Mouse (Mus musculus) heart, embryonic 13.5 days (tissue): ENCODE data around the gene Psmd12. TPM values are rescaled to one million over a fixed set of nuclear protein-coding genes. Genes with fewer than 3 reads are reported as not detected.

ENCODE experiments used
- ATAC-seq: fragments of 200-750 bp; cut with Nextera tagmentation; 2 replicates; pipeline ENCODE4 v1.8.0; 2017; ENCODE audit warnings: moderate TSS enrichment; ENCODE audit not compliant: insufficient number of reproducible peaks, low FRiP score, low TSS enrichment; ENCODE audit errors: extremely low read depth
- H3K27ac ChIP-seq: fragments of 300-500 bp; sonication (generic); replicated peaks from 2 replicates; pipeline ENCODE4 v1.5.1; 2015; ENCODE audit warnings: moderate library complexity, mild to moderate bottlenecking, inconsistent platforms
- H3K27me3 ChIP-seq: fragments of 300-500 bp; sonication (generic); replicated peaks from 2 replicates; pipeline ENCODE4 v1.6.1; 2015; ENCODE audit warnings: mild to moderate bottlenecking, inconsistent platforms
- H3K36me3 ChIP-seq: fragments of 300-500 bp; sonication (generic); 2 replicates; pipeline ENCODE4 v1.6.1; 2015; ENCODE audit warnings: mild to moderate bottlenecking, inconsistent platforms
- H3K4me1 ChIP-seq: fragments of 300-500 bp; sonication (generic); 2 replicates; pipeline ENCODE4 v1.6.1; 2015; ENCODE audit warnings: inconsistent platforms
- H3K4me2 ChIP-seq: fragments of 300-500 bp; sonication (generic); 2 replicates; pipeline ENCODE4 v1.6.1; 2015; ENCODE audit warnings: inconsistent platforms, mild to moderate bottlenecking, moderate library complexity
- H3K4me3 ChIP-seq: fragments of 300-500 bp; sonication (generic); 2 replicates; pipeline ENCODE4 v1.5.1; 2015; ENCODE audit warnings: moderate library complexity, mild to moderate bottlenecking, inconsistent platforms
- H3K9ac ChIP-seq: fragments of 300-500 bp; sonication (generic); 2 replicates; pipeline ENCODE4 v1.6.1; 2015; ENCODE audit warnings: inconsistent platforms, mild to moderate bottlenecking, moderate library complexity
- H3K9me3 ChIP-seq: fragments of 300-500 bp; sonication (generic); 2 replicates; pipeline ENCODE4 v1.6.1; 2016; ENCODE audit warnings: inconsistent platforms
- WGBS: fragments of 180-500 bp; shearing (Covaris S2); methylation state at CpG from one replicate; pipeline ENCODE4 v1.1.7; 2015; ENCODE audit warnings: mixed read lengths; 5-methylcytosine and 5-hydroxymethylcytosine counted together
- polyA plus RNA-seq: library from polyadenylated mRNA; unstranded; fragments of >200 nt; fragmentation: Nextera tagmentation; extraction: Ambion mirVana; gene quantifications from 2 replicates; pipeline ENCODE4 v1.2.1, GENCODE M21; 2015

Psmd12 gene
- polyA plus RNA-seq, 1 experiment from 2014 or later: 130 TPM

DNA sequence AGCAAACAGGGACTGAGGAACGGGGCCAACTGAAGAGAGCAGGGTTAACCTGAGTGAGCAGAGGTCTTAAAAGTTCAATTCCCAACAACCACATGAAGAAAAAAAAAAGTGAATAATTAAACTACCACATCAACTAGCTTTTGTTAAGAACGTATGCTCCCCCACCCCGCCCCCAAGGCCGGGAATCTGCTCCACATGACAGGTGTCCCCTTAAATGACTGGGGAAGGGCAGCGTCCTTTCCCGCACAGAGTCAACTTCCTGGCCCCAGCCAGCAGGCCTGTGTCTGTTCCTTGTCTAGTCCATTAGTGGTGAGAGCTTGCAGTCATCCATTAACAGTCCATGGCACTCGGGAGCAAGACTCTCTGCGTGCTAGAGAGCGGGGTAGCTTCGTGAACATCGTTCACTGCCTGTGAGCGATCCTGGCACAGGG, 16.0 kb upstream of the Psmd12 start:
- whole genome bisulfite sequencing: 69% methylated on average over 12 of the region's 12 CpGs
- peaks cover 15% of the 10 kb centered on the region for H3K4me1 ChIP-seq
- H3K9me3 ChIP-seq: no peaks in the 10 kb centered on the region
- no peaks in the 10 kb centered on the region for H3K27me3 ChIP-seq
- no peak overlapping the region for H3K9ac ChIP-seq
- H3K27ac ChIP-seq: no peak overlapping the region
- no peak for ATAC-seq
- H3K36me3 ChIP-seq: no peaks in the 10 kb centered on the region
- no peak overlapping the region for H3K4me2 ChIP-seq
- no peak overlapping the region for H3K4me3 ChIP-seq

DNA sequence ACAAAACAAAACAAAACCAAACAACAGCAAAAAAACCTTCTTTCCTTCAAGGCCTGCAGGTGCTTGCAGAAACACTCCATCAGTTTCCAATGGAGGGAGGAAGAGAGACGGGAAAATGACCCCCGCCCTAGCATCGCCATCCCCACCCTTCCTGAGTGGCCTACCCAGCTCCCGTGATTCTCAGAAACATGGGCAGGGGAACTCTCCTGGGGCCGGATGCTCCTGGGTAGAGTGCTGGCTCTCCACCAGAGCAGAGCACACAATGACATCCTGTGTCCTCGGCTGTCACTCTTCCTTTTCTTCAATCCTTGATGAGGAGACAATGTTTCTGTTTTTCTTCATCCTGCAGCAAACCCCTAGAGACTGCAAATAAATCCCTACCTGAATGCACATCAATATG, 15.1 kb upstream of the Psmd12 start:
- H3K9me3 ChIP-seq: no peaks in the 10 kb centered on the region
- 67% methylated on average over 6 of the region's 6 CpGs for WGBS
- H3K27me3 ChIP-seq: no peaks in the 10 kb centered on the region
- H3K27ac ChIP-seq: no peak overlapping the region
- peaks cover 16% of the 10 kb centered on the region for H3K4me1 ChIP-seq
- ATAC-seq: no peak
- H3K4me3 ChIP-seq: no peak overlapping the region
- no peak overlapping the region for H3K9ac ChIP-seq
- no peaks in the 10 kb centered on the region for H3K36me3 ChIP-seq
- no peak overlapping the region for H3K4me2 ChIP-seq

DNA sequence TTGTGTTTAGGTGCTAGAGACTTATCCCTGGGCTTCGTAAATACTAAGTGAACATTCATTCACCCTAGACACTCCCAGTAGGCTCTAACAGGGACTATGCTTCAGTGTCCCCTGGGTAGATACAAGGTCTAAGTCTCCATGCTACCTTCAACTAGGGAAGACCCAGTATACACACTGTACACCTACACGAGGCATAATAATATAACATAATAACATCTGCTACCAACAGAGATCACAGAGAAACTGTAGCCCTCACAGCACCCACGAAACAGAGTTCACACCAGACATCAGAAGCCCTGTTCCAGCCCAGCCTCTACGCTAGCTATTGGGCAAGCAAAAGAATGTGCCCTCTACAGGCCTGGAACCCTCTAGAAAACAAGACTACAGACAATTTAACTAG, 14.2 kb upstream of the Psmd12 start:
- 88% methylated on average over 4 of the region's 4 CpGs for WGBS
- H3K4me2 ChIP-seq: no peak overlapping the region
- H3K9ac ChIP-seq: no peak overlapping the region
- H3K4me3 ChIP-seq: no peak overlapping the region
- H3K9me3 ChIP-seq: no peaks in the 10 kb centered on the region
- H3K36me3 ChIP-seq: no peaks in the 10 kb centered on the region
- H3K4me1 ChIP-seq: peaks cover 16% of the 10 kb centered on the region
- no peak for ATAC-seq
- no peaks in the 10 kb centered on the region for H3K27me3 ChIP-seq
- H3K27ac ChIP-seq: no peak overlapping the region

DNA sequence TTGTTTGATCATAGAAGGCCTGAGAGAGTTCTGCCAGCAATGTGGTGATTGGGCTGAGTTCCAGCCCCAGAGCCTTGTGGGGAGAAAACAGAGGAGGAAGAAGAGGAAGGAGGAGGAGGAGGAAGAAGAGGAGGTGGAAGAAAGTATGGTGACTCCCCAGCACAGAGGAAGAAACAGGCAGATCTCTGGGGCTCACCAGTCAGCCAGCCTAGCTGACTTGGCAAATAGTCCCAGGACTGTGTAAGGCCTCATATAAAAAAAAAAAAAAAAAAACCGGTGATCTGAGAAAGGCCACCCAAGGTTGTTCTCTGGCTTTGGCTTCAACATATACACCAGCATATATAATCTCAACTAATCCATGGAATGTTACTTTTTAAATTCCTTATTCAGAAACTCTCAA, 13.3 kb upstream of the Psmd12 start:
- Histone ChIP-seq H3K4me3 (no peak overlapping the region), H3K9me3 (no peaks in the 10 kb centered on the region), H3K27me3 (no peaks in the 10 kb centered on the region), H3K9ac (no peak overlapping the region), H3K4me2 (no peak overlapping the region), H3K4me1 (peaks cover 18% of the 10 kb centered on the region), H3K27ac (no peak overlapping the region), H3K36me3 (no peaks in the 10 kb centered on the region)
- WGBS: 53% methylated on average over 1 of the region's 1 CpGs
- no peak for ATAC-seq

DNA sequence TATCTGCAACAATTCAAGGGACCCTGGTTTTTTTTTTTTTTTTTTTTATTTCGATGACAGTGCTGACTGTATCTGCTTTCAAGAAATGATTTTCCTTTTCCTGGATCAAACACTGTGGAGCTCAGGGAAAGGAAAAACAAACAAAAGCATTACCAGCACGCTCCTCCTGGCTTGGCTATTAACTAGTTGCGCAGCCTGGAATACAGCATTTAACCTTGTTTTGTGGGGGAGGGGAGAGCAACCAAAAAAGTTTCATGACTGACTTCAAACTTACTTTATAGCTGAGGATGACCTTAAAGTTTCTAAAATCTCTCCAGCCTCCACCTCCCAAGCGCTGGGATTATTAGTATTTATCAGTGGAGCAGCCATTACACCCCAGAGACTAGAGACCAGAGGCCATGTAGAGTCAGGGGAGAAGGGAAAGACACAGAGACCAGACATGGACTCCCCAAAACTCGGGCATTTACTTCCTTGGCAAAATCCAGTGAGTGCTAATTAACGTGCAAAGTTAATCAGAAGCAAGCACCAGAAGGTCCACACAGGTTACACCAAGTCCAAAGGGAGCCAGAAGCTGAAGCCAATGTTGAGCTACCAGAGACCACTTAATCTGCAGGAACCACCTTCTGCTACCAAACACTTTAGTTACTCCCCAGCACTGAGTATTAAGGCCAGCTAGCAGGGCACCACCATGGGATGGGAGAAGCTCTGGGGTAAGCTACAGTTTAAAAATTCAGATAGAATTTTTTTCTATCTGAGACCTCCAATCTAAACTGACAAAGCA, 12.5 kb upstream of the Psmd12 start:
- H3K36me3 ChIP-seq: no peaks in the 10 kb centered on the region
- H3K27me3 ChIP-seq: no peaks in the 10 kb centered on the region
- no peak overlapping the region for H3K4me2 ChIP-seq
- H3K9ac ChIP-seq: no peak overlapping the region
- H3K4me3 ChIP-seq: no peak overlapping the region
- 67% methylated on average over 6 of the region's 6 CpGs for WGBS
- no peaks in the 10 kb centered on the region for H3K9me3 ChIP-seq
- peaks cover 24% of the 10 kb centered on the region for H3K4me1 ChIP-seq
- H3K27ac ChIP-seq: no peak overlapping the region
- no peak for ATAC-seq

DNA sequence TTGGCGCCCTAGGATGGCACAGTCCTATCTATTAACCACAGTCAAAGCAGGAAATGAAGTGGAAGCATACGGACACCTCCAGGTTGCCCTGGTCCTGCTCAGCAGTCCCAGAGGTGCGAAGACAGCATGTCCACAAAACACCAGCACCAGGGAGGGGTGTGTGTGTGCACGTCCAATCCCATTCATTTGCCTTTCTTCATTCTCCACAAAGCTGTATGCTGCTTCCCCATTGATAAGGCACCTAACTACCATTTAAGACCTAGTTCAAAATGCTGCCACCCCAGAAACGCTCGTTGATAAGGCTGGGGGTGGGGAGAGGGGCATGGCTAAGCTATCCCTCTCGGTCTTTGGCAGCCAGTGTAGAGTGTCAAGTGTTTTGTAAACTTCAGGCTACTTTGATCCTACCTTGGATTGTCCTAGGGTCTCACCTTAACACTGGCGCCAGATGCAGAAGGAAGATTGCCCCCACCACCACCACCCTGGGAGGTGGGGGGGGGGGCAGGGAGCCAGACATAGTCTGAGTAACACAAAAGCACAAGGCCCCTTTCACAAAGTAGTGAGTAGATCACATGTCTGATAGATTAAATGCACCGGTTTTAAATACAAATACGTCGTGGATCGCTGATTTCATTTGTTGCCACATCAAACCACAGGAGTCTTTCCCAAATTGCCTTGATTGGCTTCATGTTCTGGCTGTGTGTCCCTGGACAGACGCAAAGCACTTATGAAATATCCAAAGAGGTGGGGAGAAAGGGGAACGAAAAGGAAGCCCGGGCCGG, 10.8 kb upstream of the Psmd12 start:
- no peak for ATAC-seq
- WGBS: 18% methylated on average over 16 of the region's 16 CpGs
- H3K27ac ChIP-seq: peak overlapping the region; percentile 88
- peak overlapping the region; percentile 95 for H3K4me2 ChIP-seq
- H3K36me3 ChIP-seq: no peaks in the 10 kb centered on the region
- H3K4me1 ChIP-seq: peaks cover 27% of the 10 kb centered on the region
- H3K4me3 ChIP-seq: peak overlapping the region; percentile 89
- peak overlapping the region; percentile 94 for H3K9ac ChIP-seq
- no peaks in the 10 kb centered on the region for H3K27me3 ChIP-seq
- H3K9me3 ChIP-seq: no peaks in the 10 kb centered on the region

DNA sequence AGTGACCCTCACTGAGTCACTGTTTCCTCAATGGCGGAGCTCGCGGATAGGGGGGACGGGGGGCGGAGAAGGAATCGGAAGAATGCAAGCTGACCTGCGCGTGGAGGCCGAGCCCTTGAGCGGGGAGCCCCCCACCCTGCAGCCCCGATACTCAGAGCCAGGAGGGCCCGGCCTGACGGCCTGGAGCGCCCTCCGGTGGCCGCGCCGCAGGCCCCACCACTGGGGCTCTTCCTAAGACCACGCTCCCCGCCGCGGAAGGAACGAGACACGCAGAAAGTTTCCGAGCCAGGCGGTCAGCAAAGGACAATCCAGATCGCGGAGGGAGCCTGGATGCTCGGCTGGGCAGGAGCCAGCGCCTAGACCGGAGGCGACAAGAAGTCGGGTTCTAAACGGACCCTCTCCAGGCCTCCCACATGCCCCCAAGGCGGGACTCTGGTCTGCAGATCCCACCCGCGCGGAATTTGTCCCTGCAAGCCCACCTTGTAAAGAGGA, 10.2 kb upstream of the Psmd12 start:
- Histone ChIP-seq H3K9ac (peak overlapping the region; percentile 94), H3K27me3 (no peaks in the 10 kb centered on the region), H3K9me3 (no peaks in the 10 kb centered on the region), H3K4me3 (peak overlapping the region; percentile 89), H3K4me2 (peak overlapping the region; percentile 95), H3K27ac (peak overlapping the region; percentile 88), H3K36me3 (no peaks in the 10 kb centered on the region), H3K4me1 (peaks cover 27% of the 10 kb centered on the region)
- under 1% methylated on average over 38 of the region's 38 CpGs for WGBS
- ATAC-seq: peak; percentile 81; the same call in 1 of the 2 replicates

DNA sequence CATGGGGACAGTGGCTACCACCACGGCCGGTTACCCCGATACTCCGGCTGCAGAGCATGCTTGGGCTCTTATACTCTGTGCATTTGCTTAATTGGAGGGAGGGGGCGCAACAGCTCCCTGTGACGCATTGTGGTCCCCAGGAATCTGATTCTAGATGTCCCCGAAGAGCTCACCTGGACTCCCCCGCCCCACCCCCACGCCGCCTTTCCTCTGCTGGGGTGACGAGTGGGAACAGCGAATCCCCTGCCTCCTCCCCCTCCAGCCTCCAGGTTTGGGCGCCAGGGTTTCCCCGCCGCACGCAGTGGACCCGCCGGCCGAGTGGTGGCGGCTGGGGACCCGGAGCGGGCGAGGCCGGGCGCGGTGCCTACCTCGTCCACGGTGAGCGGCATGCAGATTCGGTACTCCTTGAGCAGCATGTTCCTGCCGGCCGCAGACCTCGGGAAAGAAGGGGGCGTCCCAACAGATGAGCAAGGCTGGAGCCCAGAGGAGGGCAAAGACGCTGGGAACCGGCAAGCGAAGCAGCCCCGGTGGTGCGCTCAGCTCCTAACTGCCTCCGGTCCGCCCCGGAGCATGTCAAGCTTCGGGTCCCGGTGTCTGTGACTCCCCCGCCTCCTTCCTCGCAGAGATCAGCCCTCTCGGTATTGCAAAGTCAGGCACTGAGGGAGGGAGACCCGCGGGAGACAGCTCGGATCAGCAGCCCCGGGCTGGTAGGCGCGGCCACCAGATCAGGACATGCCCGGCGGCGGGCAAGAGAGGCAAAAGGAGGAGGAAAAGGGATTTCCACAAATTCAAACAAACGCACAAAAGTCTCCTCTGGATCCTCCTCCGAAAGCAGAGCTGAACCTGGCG, 9.5 kb upstream of the Psmd12 start:
- under 1% methylated on average over 59 of the region's 59 CpGs for WGBS

DNA sequence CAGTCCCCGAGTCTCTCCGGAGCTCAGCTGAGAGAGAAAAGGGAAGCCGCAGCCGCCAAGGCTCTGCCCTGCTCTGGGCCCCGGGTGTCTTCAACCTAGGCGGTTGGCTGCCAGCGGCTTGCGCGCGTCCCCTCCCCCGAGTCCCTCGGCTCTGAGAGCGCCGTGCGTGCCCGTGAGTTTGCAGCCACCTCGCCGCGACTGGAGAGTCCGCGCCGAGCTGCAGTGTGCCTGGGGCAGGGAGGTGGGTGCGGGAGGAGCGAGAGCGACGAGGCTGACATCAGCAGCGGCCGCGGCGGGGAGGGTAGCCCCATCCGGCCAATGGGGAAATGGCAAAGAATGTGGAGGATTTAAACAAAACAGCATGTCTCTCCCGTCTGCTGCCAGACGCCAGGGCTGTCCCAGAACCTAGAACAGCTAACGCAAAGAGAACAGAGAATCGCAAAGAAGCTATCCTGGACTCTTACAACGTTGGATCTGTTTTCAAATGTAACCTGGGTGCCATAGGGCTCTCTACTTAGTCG, 8.7 kb upstream of the Psmd12 start, which contains the start of gene Pitpnc1:
Gene Pitpnc1 (minus strand): TSS at position 179 of the 521 bp plus-strand sequence.
- Histone ChIP-seq H3K36me3 (no peaks in the 10 kb centered on the region), H3K27me3 (no peaks in the 10 kb centered on the region), H3K9ac (peak within 1 kb of the TSS; percentile 94), H3K4me1 (peaks cover 27% of the 10 kb centered on the region), H3K4me2 (peak within 1 kb of the TSS; percentile 95), H3K9me3 (no peaks in the 10 kb centered on the region), H3K4me3 (peak within 1 kb of the TSS; percentile 89), H3K27ac (peak within 1 kb of the TSS; percentile 88)
- ATAC-seq: peak; percentile 78
- under 1% methylated on average over 37 of the region's 37 CpGs for WGBS

More for the DNA sequence above, 9.5 kb upstream of the Psmd12 start:
- H3K4me2 ChIP-seq: peak overlapping the region; percentile 95
- peak; percentile 40; the same call in 1 of the 2 replicates for ATAC-seq
- no peaks in the 10 kb centered on the region for H3K36me3 ChIP-seq
- peak overlapping the region; percentile 89 for H3K4me3 ChIP-seq
- no peaks in the 10 kb centered on the region for H3K9me3 ChIP-seq
- H3K9ac ChIP-seq: peak overlapping the region; percentile 94
- no peaks in the 10 kb centered on the region for H3K27me3 ChIP-seq
- H3K4me1 ChIP-seq: peaks cover 27% of the 10 kb centered on the region
- peak overlapping the region; percentile 88 for H3K27ac ChIP-seq

DNA sequence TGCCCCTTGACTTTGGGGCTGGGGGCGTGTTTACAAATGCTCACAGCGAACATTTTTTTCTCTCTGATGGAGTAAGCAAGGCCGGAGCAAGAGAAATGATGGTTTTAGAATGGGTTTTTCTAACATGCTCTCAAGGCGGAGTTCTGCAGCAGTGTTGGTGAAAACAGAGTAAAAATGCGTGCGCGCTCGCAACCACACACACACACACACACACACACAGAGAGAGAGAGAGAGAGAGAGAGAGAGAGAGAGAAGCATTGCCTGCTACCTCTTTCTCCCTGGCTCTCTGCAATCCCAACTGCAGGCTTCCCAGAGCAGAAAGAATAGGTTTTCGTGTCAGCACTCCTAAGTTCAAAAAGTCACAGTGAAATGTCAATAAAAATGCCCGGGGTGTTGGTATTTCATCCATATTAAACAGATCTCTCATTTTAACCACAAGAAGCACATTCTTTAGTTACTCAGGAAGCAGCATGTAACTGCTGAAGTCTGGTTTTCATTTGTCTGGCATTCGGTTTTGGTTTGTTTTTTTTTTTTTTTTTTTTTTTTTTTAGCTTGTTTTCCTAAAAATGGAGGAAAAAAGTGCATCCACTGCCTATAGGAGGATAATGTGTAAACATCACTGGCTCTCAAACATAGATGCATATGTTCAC, 8.1 kb upstream of the Psmd12 start:
- Histone ChIP-seq H3K4me2 (peak overlapping the region; percentile 95), H3K27ac (peak overlapping the region; percentile 88), H3K36me3 (no peaks in the 10 kb centered on the region), H3K27me3 (no peaks in the 10 kb centered on the region), H3K9ac (peak overlapping the region; percentile 94), H3K9me3 (no peaks in the 10 kb centered on the region), H3K4me3 (peak overlapping the region; percentile 89), H3K4me1 (peaks cover 27% of the 10 kb centered on the region)
- no peak for ATAC-seq
- WGBS: 13% methylated on average over 11 of the region's 11 CpGs
